Mouse (Mus musculus) hindbrain, embryonic 11.5 days (tissue): ENCODE measurements around the gene Cstb. TPM values are rescaled to one million over a fixed set of nuclear protein-coding genes. Genes with fewer than 3 reads are reported as not detected.
"Not testable (repeated sequence)": the region's sequence is repeated elsewhere in the genome, so short reads cannot be mapped to it uniquely, and the experiment has no call there.

Experiments used
- ATAC-seq: fragments of 200-750 bp; cut with Nextera tagmentation; 2 replicates; pipeline ENCODE4 v1.8.0; 2017; ENCODE audit warnings: mild to moderate bottlenecking, moderate TSS enrichment, moderate library complexity; ENCODE audit not compliant: low FRiP score
- DNase-seq: peaks from one replicate; pipeline ENCODE4 v3.0.0-alpha.2; 2015; ENCODE audit warnings: low spot score
- H3K27ac ChIP-seq: fragments of 300-500 bp; sonication (generic); 2 replicates; pipeline ENCODE4 v1.5.1; 2014; ENCODE audit warnings: mild to moderate bottlenecking, low read depth, low read length
- H3K27me3 ChIP-seq: fragments of 300-500 bp; sonication (generic); 2 replicates; pipeline ENCODE4 v1.6.1; 2014; ENCODE audit warnings: mild to moderate bottlenecking, low read length, moderate library complexity, mixed read lengths; ENCODE audit not compliant: control insufficient read depth, insufficient read depth
- H3K36me3 ChIP-seq: fragments of 300-500 bp; sonication (generic); 2 replicates; pipeline ENCODE4 v1.6.1; 2014; ENCODE audit warnings: mild to moderate bottlenecking, low read length, moderate library complexity, mixed read lengths; ENCODE audit not compliant: control insufficient read depth, insufficient read depth
- H3K4me1 ChIP-seq: fragments of 300-500 bp; sonication (generic); replicated peaks from 2 replicates; pipeline ENCODE4 v1.6.1; 2014; ENCODE audit warnings: low read length, mixed read lengths; ENCODE audit not compliant: control insufficient read depth, insufficient read depth
- H3K4me2 ChIP-seq: fragments of 300-500 bp; sonication (generic); replicated peaks from 2 replicates; pipeline ENCODE4 v1.6.1; 2014; ENCODE audit warnings: mild to moderate bottlenecking, low read depth, low read length
- H3K4me3 ChIP-seq: fragments of 300-500 bp; sonication (generic); 2 replicates; pipeline ENCODE4 v1.5.1; 2014; ENCODE audit warnings: low read depth, low read length
- H3K9ac ChIP-seq: fragments of 300-500 bp; sonication (generic); 2 replicates; pipeline ENCODE4 v1.6.1; 2014; ENCODE audit warnings: low read depth, low read length
- H3K9me3 ChIP-seq: fragments of 300-500 bp; sonication (generic); 2 replicates; pipeline ENCODE4 v1.6.1; 2016; ENCODE audit warnings: low read length; ENCODE audit not compliant: control insufficient read depth
- WGBS: fragments of 180-500 bp; shearing (Covaris S2); extraction: QIAGEN DNeasy Blood & Tissue Kit; methylation state at CpG from one replicate; pipeline ENCODE4 v1.1.7; 2014; 5-methylcytosine and 5-hydroxymethylcytosine counted together
- polyA plus RNA-seq: library from polyadenylated mRNA; unstranded; fragments of >200 nt; fragmentation: Nextera tagmentation; extraction: Ambion mirVana; gene quantifications from 2 replicates; pipeline ENCODE4 v1.2.1, GENCODE M21; 2014

Gene Cstb
- polyA plus RNA-seq, 1 experiment from 2014 or later, result 117 TPM

- DNase-seq (no peak), ATAC-seq (no peak; the same call in 1 of the 2 replicates)
- Histone ChIP-seq H3K36me3 (0 out of 2 replicates have a peak, but pooled peaks cover 4% of the 10 kb centered on the region), H3K4me2 (peak overlapping the region; percentile 66), H3K4me3 (peak overlapping the region; percentile 95), H3K27ac (peak overlapping the region; percentile 76), H3K4me1 (no peaks in the 10 kb centered on the region), H3K9ac (peak overlapping the region; percentile 89), H3K9me3 (no peaks in the 10 kb centered on the region), H3K27me3 (no peaks in the 10 kb centered on the region)
- 19% methylated on average over 8 of the region's 8 CpGs for WGBS
Measured at GRCm38 (mm10) chr10:78411851-78412250, 13.6 kb upstream of the Cstb start.

GRCm38 (mm10) chr10:78412319-78413151, 12.9 kb upstream of the Cstb start, which contains the start of gene Rrp1:
Gene Rrp1 (minus strand): TSS chr10:78413043.
- peak within 1 kb of the TSS; percentile 66 for H3K4me2 ChIP-seq
- ATAC-seq, result peak; percentile 91
- no peaks in the 10 kb centered on the region for H3K27me3 ChIP-seq
- peak; percentile 98 for DNase-seq
- WGBS, result under 1% methylated on average over 65 of the region's 70 CpGs
- peak within 1 kb of the TSS; percentile 95 for H3K4me3 ChIP-seq
- no peaks in the 10 kb centered on the region for H3K9me3 ChIP-seq
- H3K36me3 ChIP-seq, result 0 out of 2 replicates have a peak, but pooled peaks cover 3% of the 10 kb centered on the region
- peak within 1 kb of the TSS; percentile 89 for H3K9ac ChIP-seq
- peak within 1 kb of the TSS; percentile 76 for H3K27ac ChIP-seq
- H3K4me1 ChIP-seq, result no peaks in the 10 kb centered on the region

- ATAC-seq, result no peak; the same call in 1 of the 2 replicates
- H3K36me3 ChIP-seq, result 0 out of 2 replicates have a peak, but pooled peaks cover 2% of the 10 kb centered on the region
- no peak for DNase-seq
- H3K4me2 ChIP-seq, result peak overlapping the region; percentile 66; the same call in 1 of the 2 replicates
- H3K9ac ChIP-seq, result peak overlapping the region; percentile 28; the same call in 1 of the 2 replicates
- no peaks in the 10 kb centered on the region for H3K27me3 ChIP-seq
- H3K4me1 ChIP-seq, result no peaks in the 10 kb centered on the region
- 49% methylated on average over 7 of the region's 7 CpGs for WGBS
- H3K4me3 ChIP-seq, result peak overlapping the region; percentile 95
- H3K9me3 ChIP-seq, result no peaks in the 10 kb centered on the region
- H3K27ac ChIP-seq, result no peak overlapping the region
Measured at GRCm38 (mm10) chr10:78413152-78413520, 12.3 kb upstream of the Cstb start.

GRCm38 (mm10) chr10:78414936-78415335, 10.5 kb upstream of the Cstb start:
- not testable (repeated sequence) for H3K27ac ChIP-seq, H3K9ac ChIP-seq, DNase-seq, ATAC-seq, H3K4me3 ChIP-seq, H3K9me3 ChIP-seq, H3K36me3 ChIP-seq, H3K27me3 ChIP-seq, H3K4me1 ChIP-seq, H3K4me2 ChIP-seq
- WGBS, result 81% methylated on average over 3 of the region's 4 CpGs

- DNase-seq (no peak), ATAC-seq (no peak)
- 60% methylated on average over 5 of the region's 5 CpGs for WGBS
- no peaks in the 10 kb centered on the region for H3K27me3 ChIP-seq
- no peak overlapping the region for H3K9ac ChIP-seq
- H3K4me1 ChIP-seq, result no peaks in the 10 kb centered on the region
- no peaks in the 10 kb centered on the region for H3K36me3 ChIP-seq
- no peak overlapping the region for H3K4me3 ChIP-seq
- no peak overlapping the region for H3K27ac ChIP-seq
- H3K4me2 ChIP-seq, result no peak overlapping the region
- no peaks in the 10 kb centered on the region for H3K9me3 ChIP-seq
Measured at GRCm38 (mm10) chr10:78417888-78418287, 7.6 kb upstream of the Cstb start.

GRCm38 (mm10) chr10:78418791-78419190, 6.7 kb upstream of the Cstb start:
- ATAC-seq (no peak), DNase-seq (no peak)
- Histone ChIP-seq H3K4me1 (no peaks in the 10 kb centered on the region), H3K4me3 (no peak overlapping the region), H3K4me2 (no peak overlapping the region), H3K9ac (no peak overlapping the region), H3K27ac (no peak overlapping the region), H3K9me3 (no peaks in the 10 kb centered on the region), H3K27me3 (no peaks in the 10 kb centered on the region), H3K36me3 (no peaks in the 10 kb centered on the region)
- WGBS, result 93% methylated on average over 2 of the region's 2 CpGs

- no peaks in the 10 kb centered on the region for H3K4me1 ChIP-seq
- 87% methylated on average over 2 of the region's 2 CpGs for WGBS
- H3K36me3 ChIP-seq, result no peaks in the 10 kb centered on the region
- H3K9me3 ChIP-seq, result no peaks in the 10 kb centered on the region
- H3K27me3 ChIP-seq, result no peaks in the 10 kb centered on the region
- H3K4me2 ChIP-seq, result no peak overlapping the region
- no peak overlapping the region for H3K9ac ChIP-seq
- no peak for ATAC-seq
- H3K4me3 ChIP-seq, result no peak overlapping the region
- no peak overlapping the region for H3K27ac ChIP-seq
- no peak for DNase-seq
Measured at GRCm38 (mm10) chr10:78420929-78421328, 4.5 kb upstream of the Cstb start.

GRCm38 (mm10) chr10:78422614-78423013, 2.9 kb upstream of the Cstb start:
- no peak for ATAC-seq
- 88% methylated on average over 3 of the region's 3 CpGs for WGBS

More at GRCm38 (mm10) chr10:78422614-78423013, 2.9 kb upstream of the Cstb start:
- Histone ChIP-seq H3K4me1 (0 out of 2 replicates have a peak, but pooled peaks cover 3% of the 10 kb centered on the region), H3K4me3 (no peak overlapping the region), H3K9ac (no peak overlapping the region), H3K9me3 (no peaks in the 10 kb centered on the region), H3K27me3 (no peaks in the 10 kb centered on the region), H3K36me3 (no peaks in the 10 kb centered on the region), H3K4me2 (no peak overlapping the region), H3K27ac (no peak overlapping the region)
- no peak for DNase-seq
